Comparison of ENCODE assay signal across 7 mouse cellular contexts in genomic region chr14:34200738-34201230, GRCm38 (mm10). TPM values are rescaled to one million over a fixed set of nuclear protein-coding genes. Genes with fewer than 3 reads are reported as not detected.
DNase-seq lines count a peak whose midpoint lies in the region; ATAC-seq lines count a peak whose summit lies in the region.

No protein-coding gene starts in this region.

- H3K4me2 ChIP-seq in limb, embryonic 12.5 days, result peak overlapping the region; percentile 92
- H3K4me2 ChIP-seq in midbrain, embryonic 15.5 days, result peak overlapping the region; percentile 62

- WGBS in limb, embryonic 12.5 days, result 4% methylated on average over 19 of the region's 19 CpGs
- under 1% methylated on average over 19 of the region's 19 CpGs for WGBS in midbrain, embryonic 15.5 days

- H3K4me1 ChIP-seq in limb, embryonic 12.5 days (replicated peaks), result peaks cover 16% of the 10 kb centered on the region
- H3K4me1 ChIP-seq in midbrain, embryonic 15.5 days, result peaks cover 18% of the 10 kb centered on the region

- H3K9me3 ChIP-seq in limb, embryonic 12.5 days, result no peaks in the 10 kb centered on the region
- H3K9me3 ChIP-seq in midbrain, embryonic 15.5 days, result no peaks in the 10 kb centered on the region

- peak; percentile 20 for DNase-seq in thymus, postnatal 4 days
- no peak for DNase-seq in thymus, postnatal 36 days
- DNase-seq in heart, postnatal 10 days, result peak; percentile 32 to 53
- DNase-seq in spleen, adult 12 weeks (ENCODE audit: low spot score), result no peak

- peaks cover 30% of the 10 kb centered on the region for H3K27me3 ChIP-seq in limb, embryonic 12.5 days
- H3K27me3 ChIP-seq in midbrain, embryonic 15.5 days (replicated peaks), result peaks cover 5% of the 10 kb centered on the region; the same call in 1 of the 2 replicates

- H3K9ac ChIP-seq in limb, embryonic 12.5 days (replicated peaks), result peak overlapping the region; percentile 70
- H3K9ac ChIP-seq in midbrain, embryonic 15.5 days, result peak overlapping the region; percentile 71

- H3K36me3 ChIP-seq in limb, embryonic 12.5 days, result no peaks in the 10 kb centered on the region
- no peaks in the 10 kb centered on the region for H3K36me3 ChIP-seq in midbrain, embryonic 15.5 days (replicated peaks)

- ATAC-seq in common myeloid progenitor, adult 5-6 weeks (replicated peaks; ENCODE audit: low read depth, poor library complexity, severe bottlenecking), result peak; percentile 20
- ATAC-seq in limb, embryonic 12.5 days (ENCODE audit: insufficient number of reproducible peaks, insufficient read depth, low FRiP score, low TSS enrichment, low read depth), result peak; percentile 69
- ATAC-seq in midbrain, embryonic 15.5 days (replicated peaks), result peak; percentile 90

- peak overlapping the region; percentile 79 for H3K4me3 ChIP-seq in limb, embryonic 12.5 days (replicated peaks)
- H3K4me3 ChIP-seq in midbrain, embryonic 15.5 days, result peak overlapping the region; percentile 75

- intact Hi-C loops in heart, postnatal 10 days (cut with DNase I), result no loop called here

- H3K27ac ChIP-seq in limb, embryonic 12.5 days, result no peak overlapping the region
- H3K27ac ChIP-seq in midbrain, embryonic 15.5 days, result peak overlapping the region; percentile 86

RNA-seq across cellular contexts. Expression of gene Gprin2, which starts 0.7 kb away (rescaled TPM):
- total RNA-seq in common myeloid progenitor, adult 5-6 weeks (2017), result not detected in 2 replicates
- under 1 TPM; 0.17 to 0.34 TPM for total RNA-seq in heart, postnatal 10 days (2021)
- polyA plus RNA-seq in limb, embryonic 12.5 days (2016; fragmentation: Nextera tagmentation; extraction: Ambion mirVana), result 1.7 and 2.4 TPM in 2 replicates
- 9.2 and 9.7 TPM in 2 replicates for polyA plus RNA-seq in midbrain, embryonic 15.5 days (2015; fragmentation: Nextera tagmentation; extraction: Ambion mirVana)

RNA-seq across cellular contexts. Expression of gene Syt15, which starts 18.6 kb away (rescaled TPM):
- total RNA-seq in common myeloid progenitor, adult 5-6 weeks (2017), result not detected in 2 replicates
- total RNA-seq in heart, postnatal 10 days (2021), result 1 to 10 TPM; 1.3 to 1.6 TPM
- 0.12 and 0.16 TPM in 2 replicates for polyA plus RNA-seq in limb, embryonic 12.5 days (2016; fragmentation: Nextera tagmentation; extraction: Ambion mirVana)
- polyA plus RNA-seq in midbrain, embryonic 15.5 days (2015; fragmentation: Nextera tagmentation; extraction: Ambion mirVana), result 0.51 and 0.65 TPM in 2 replicates

RNA-seq across cellular contexts. Expression of gene Npy4r, which starts 48.5 kb away (rescaled TPM):
- total RNA-seq in common myeloid progenitor, adult 5-6 weeks (2017), result not detected in 2 replicates
- total RNA-seq in heart, postnatal 10 days (2021), result under 1 TPM; 0.12 TPM
- polyA plus RNA-seq in limb, embryonic 12.5 days (2016; fragmentation: Nextera tagmentation; extraction: Ambion mirVana), result not detected in 2 replicates
- 0.15 and 0.17 TPM in 2 replicates for polyA plus RNA-seq in midbrain, embryonic 15.5 days (2015; fragmentation: Nextera tagmentation; extraction: Ambion mirVana)

Comparison
In these comparisons a context has a peak if more than half of its experiments do, and no peak if none do; other contexts are left out.
1. DNase-seq: peak in thymus, postnatal 4 days (single experiment) and heart, postnatal 10 days (2 of 2); none in thymus, postnatal 36 days (0 of 2) and spleen, adult 12 weeks (single experiment).
2. ATAC-seq: peak in every context shown above with its lines; median percentile 90 in midbrain, embryonic 15.5 days; 69 in limb, embryonic 12.5 days; 20 in common myeloid progenitor, adult 5-6 weeks.